Mouse (Mus musculus) thymus, adult 2 months (tissue): ENCODE measurements at regions not wholly inside any gene's neighbourhood (a gene's known extent, or its start where the extent isn't known, plus 50 kb on each side); places are given as distances from the start of the nearest gene placed in this dataset.

ENCODE experiments used
- DNase-seq: peaks from one replicate; pipeline ENCODE4 v3.0.0; 2021
- H3K27ac ChIP-seq: fragments of 200-500 bp; 2 replicates; pipeline ENCODE4 v1.5.1; 2012; ENCODE audit warnings: low read length, control low read depth; ENCODE audit not compliant: control insufficient read depth, insufficient read depth
- H3K27me3 ChIP-seq: fragments of 200-500 bp; 2 replicates; pipeline ENCODE4 v1.6.1; 2012; ENCODE audit warnings: mild to moderate bottlenecking, low read length, moderate library complexity, mixed read lengths; ENCODE audit not compliant: control insufficient read depth, insufficient read depth
- H3K36me3 ChIP-seq: fragments of 200-500 bp; 2 replicates; pipeline ENCODE4 v1.6.1; 2012; ENCODE audit warnings: mild to moderate bottlenecking, low read length, moderate library complexity; ENCODE audit not compliant: control insufficient read depth, insufficient read depth
- H3K4me1 ChIP-seq: fragments of 200-500 bp; replicated peaks from 2 replicates; pipeline ENCODE4 v1.6.1; 2012; ENCODE audit warnings: low read length; ENCODE audit not compliant: control insufficient read depth, insufficient read depth
- H3K4me3 ChIP-seq: fragments of 200-500 bp; 2 replicates; pipeline ENCODE4 v1.5.1; 2012; ENCODE audit warnings: mild to moderate bottlenecking, low read length, control low read depth, moderate library complexity; ENCODE audit not compliant: control insufficient read depth, insufficient read depth
- CTCF ChIP-seq: fragments of 200-500 bp; IDR thresholded peaks from 2 replicates; pipeline ENCODE4 v1.5.1; 2012; ENCODE audit warnings: mild to moderate bottlenecking, control low read depth, low read length, moderate library complexity, borderline replicate concordance; ENCODE audit not compliant: control insufficient read depth, poor library complexity, insufficient read depth; ENCODE audit errors: extremely low read depth
- POLR2A ChIP-seq: fragments of 200-500 bp; IDR thresholded peaks from 2 replicates; pipeline ENCODE4 v1.6.1; 2012; ENCODE audit warnings: mild to moderate bottlenecking, low read length, control low read depth, moderate library complexity; ENCODE audit not compliant: control insufficient read depth, poor library complexity, insufficient read depth; ENCODE audit errors: extremely low read depth
- WGBS: fragments of 180-500 bp; shearing (Covaris S2); methylation state at CpG from one replicate; pipeline ENCODE4 v1.1.7; 2018; 5-methylcytosine and 5-hydroxymethylcytosine counted together

DNA sequence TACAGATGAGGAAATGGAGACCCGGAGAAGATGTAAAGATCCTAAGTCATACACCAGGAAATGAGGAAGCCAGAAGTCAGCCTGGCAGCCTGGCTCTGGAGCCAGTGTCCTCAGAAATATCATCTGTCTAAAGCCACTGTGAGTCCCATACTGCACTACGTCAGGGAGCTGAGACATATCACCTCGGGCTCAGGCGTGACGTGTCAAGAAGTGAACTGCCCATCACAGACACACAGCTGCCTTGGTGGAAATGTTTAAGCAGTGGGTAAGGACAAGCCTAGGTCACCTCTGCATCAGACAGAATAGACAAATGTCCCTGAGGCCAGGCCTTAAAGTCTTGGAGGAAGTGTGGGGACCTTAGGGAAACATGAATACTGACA, 88.0 kb upstream of the Zmiz1 start:
- H3K4me3 ChIP-seq, result no peak overlapping the region
- H3K27ac ChIP-seq, result no peak overlapping the region
- WGBS, result 89% methylated on average over 5 of the region's 5 CpGs
- no peak for TF ChIP-seq CTCF
- TF ChIP-seq POLR2A, result no peak
- peaks cover 5% of the 10 kb centered on the region for H3K4me1 ChIP-seq
- no peaks in the 10 kb centered on the region for H3K36me3 ChIP-seq
- DNase-seq, result no peak
- no peaks in the 10 kb centered on the region for H3K27me3 ChIP-seq

DNA sequence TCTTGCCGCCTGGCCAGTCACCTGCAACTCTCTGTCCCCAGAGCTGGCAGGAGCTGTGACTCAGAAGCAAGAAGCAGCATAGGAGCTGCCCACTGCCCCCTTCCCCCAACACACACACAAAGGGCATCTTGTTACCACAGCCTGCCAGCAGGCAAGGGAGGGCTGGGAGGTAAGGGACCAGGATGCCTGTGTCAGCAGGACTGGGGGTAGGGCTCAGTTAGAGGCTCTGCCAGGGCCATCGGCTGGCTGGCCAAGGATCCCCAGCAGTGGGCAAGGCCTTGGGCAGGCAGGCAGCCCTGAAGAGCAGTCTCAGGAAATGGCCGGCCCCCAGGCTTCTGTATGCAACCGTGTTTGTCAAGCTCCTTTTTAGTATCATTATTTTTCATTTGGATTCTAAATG, 87.3 kb upstream of the Zmiz1 start:
- no peak for DNase-seq
- no peak overlapping the region for H3K27ac ChIP-seq
- peaks cover 5% of the 10 kb centered on the region for H3K4me1 ChIP-seq
- H3K4me3 ChIP-seq, result no peak overlapping the region
- WGBS, result 61% methylated on average over 4 of the region's 4 CpGs
- H3K36me3 ChIP-seq, result no peaks in the 10 kb centered on the region
- TF ChIP-seq POLR2A (no peak), CTCF (no peak)
- no peaks in the 10 kb centered on the region for H3K27me3 ChIP-seq

DNA sequence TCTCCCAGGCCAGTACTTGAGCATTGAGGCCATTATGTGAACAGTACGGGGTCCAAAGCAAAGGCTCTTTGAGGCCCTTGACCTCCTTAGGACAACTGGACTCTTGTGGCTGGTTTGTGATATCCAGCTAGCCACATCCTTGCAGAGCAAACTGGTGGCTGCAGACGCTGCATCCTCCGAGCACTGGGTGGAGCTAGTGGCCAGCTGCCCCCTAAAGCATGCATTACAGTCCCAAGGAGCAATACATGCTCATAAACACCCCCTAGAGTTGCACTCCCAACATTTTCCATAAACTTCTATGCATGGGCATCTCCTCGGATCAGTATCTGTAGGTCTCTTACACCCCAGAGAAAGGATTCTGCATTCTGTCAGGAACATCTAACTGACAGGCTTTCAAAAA, 86.4 kb upstream of the Zmiz1 start:
- TF ChIP-seq CTCF (no peak), POLR2A (no peak)
- Histone ChIP-seq H3K36me3 (no peaks in the 10 kb centered on the region), H3K27ac (no peak overlapping the region), H3K4me3 (no peak overlapping the region), H3K27me3 (no peaks in the 10 kb centered on the region), H3K4me1 (peaks cover 11% of the 10 kb centered on the region)
- DNase-seq, result no peak
- WGBS, result 92% methylated on average over 4 of the region's 4 CpGs

DNA sequence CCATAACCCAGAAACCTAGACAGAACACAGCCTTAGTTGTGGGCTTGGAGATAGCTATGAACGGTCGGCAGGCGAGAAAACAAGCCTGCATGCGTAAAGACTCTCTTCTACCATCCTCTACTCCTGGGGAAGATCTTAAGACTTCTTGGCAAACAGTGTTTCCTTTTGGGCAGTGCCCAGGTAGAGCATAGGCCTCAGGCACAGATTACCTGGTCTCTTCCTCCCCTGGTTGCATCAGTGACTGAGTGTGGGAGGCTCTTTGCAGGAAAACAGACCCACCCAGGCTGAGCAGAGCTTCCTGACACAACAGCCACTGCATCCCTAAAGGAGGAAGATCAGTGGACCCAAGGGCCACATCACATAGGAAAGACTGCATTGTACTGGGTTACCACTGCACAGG, 85.8 kb upstream of the Zmiz1 start:
- TF ChIP-seq CTCF (no peak), POLR2A (no peak)

DNA sequence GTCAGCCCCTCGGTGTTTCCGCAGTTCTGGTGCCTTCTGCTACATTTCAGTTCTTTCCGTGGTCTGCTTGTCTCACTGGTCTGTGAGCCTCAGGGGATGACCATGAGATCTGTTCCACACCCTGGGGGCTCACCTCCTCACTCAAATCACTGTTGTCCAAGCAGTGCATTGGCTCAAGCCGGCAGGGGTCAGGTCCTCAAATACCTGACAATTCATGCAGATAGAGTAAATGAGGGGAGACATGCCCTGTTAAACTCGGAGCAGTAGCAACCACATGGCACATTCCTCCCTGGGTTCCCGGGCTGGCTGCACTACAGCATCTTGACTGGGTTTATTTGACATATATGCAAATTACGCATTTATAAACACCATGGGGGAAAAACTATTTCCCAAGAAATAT, 84.0 kb upstream of the Zmiz1 start:
- H3K27ac ChIP-seq, result no peak overlapping the region
- no peak for DNase-seq
- no peaks in the 10 kb centered on the region for H3K27me3 ChIP-seq
- peaks cover 18% of the 10 kb centered on the region for H3K4me1 ChIP-seq
- no peak for TF ChIP-seq CTCF
- TF ChIP-seq POLR2A, result no peak
- no peak overlapping the region for H3K4me3 ChIP-seq
- no peaks in the 10 kb centered on the region for H3K36me3 ChIP-seq
- 97% methylated on average over 7 of the region's 7 CpGs for WGBS

More for the DNA sequence above, 85.8 kb upstream of the Zmiz1 start:
- WGBS, result 95% methylated on average over 4 of the region's 4 CpGs
- H3K4me1 ChIP-seq, result peaks cover 10% of the 10 kb centered on the region
- no peaks in the 10 kb centered on the region for H3K27me3 ChIP-seq
- no peak overlapping the region for H3K27ac ChIP-seq
- H3K36me3 ChIP-seq, result no peaks in the 10 kb centered on the region
- H3K4me3 ChIP-seq, result no peak overlapping the region
- DNase-seq, result no peak

DNA sequence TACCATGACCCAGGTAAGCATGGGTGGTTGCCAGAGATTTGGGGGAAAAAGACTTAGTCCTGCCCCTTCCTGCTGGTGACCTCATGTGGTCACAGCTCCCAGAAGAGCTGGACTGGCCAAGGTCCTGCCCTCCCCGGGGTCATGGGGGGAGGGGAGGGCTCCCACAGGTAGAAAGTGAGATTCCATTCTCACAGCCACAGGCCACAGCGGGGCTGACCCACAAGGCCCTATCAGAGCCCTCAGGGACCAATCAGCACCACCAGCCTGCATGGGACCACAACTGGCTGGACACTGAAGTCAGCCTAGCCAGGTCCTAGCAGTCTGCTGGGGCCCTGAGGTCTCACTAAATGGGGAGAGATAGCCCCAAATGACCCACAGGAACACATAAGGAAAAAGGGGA, 81.9 kb upstream of the Zmiz1 start:
- WGBS, result 86% methylated on average over 2 of the region's 2 CpGs
- Histone ChIP-seq H3K36me3 (no peaks in the 10 kb centered on the region), H3K4me1 (peaks cover 18% of the 10 kb centered on the region), H3K27ac (no peak overlapping the region), H3K27me3 (no peaks in the 10 kb centered on the region), H3K4me3 (no peak overlapping the region)
- TF ChIP-seq POLR2A, result no peak
- TF ChIP-seq CTCF, result no peak
- DNase-seq, result peak; percentile 14

DNA sequence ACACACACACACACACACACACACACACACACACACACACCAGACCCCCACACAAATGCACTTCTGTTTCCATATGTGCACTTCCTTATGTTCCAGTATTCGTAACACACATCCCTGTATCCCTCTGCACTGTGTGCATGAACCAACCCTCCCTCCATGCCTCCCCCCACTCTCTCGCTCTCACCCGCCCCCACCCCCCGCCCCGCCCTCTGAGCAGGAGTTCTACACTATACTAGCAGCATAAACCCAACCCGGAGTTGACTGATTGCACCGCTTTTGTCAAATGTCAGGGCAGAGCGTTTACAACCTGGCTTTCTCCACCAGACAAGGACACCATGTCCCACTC, 81.5 kb upstream of the Zmiz1 start:
- peaks cover 18% of the 10 kb centered on the region for H3K4me1 ChIP-seq
- no peak for DNase-seq
- 17% methylated on average over 8 of the region's 8 CpGs for WGBS
- peak overlapping the region; percentile 82 for H3K27ac ChIP-seq
- no peak for TF ChIP-seq CTCF
- no peak for TF ChIP-seq POLR2A
- H3K36me3 ChIP-seq, result no peaks in the 10 kb centered on the region
- no peaks in the 10 kb centered on the region for H3K27me3 ChIP-seq
- peak overlapping the region; percentile 45 for H3K4me3 ChIP-seq

DNA sequence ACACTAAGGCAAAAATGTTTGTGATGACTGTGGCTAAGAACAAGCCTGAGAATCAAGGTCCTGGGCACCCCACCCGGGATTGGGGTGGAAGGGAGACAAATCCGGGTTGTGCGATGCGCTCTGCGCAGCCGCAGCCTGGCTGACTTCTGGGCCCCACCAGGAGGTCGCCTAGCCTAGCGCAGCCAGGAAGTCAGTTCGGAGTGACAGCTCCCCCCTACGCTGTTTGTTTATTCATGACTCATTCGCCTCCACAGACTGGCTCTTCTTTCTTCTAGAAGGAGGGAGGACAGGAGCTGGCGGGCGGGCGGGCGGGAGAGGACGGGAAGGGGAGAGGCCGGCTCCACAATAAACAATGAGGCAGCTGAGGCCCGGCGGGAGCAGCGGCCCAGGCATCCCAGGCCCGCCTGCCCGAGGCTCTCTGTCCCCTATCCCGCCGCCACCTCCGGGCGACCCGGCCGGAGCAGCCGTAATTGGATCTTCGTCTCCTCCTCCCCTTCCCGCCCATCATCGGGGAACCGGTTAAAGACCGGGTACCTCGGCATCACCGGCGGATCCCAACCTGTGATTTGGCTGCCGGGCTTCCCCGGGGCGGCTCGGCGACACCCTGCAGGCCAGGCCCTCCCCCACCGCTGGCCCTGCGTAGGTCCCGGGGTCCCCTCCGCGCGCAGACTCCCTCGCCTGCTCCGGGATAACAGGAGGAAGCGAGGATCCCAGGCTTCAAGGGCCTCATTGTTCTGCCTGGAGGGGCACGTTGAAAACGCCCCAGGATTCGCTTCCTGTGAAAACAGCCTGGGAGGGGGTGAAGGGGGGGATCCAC, 80.9 kb upstream of the Zmiz1 start:
- 1% methylated on average over 48 of the region's 54 CpGs for WGBS
- Histone ChIP-seq H3K27me3 (no peaks in the 10 kb centered on the region), H3K4me3 (peak overlapping the region; percentile 83), H3K4me1 (peaks cover 18% of the 10 kb centered on the region), H3K27ac (peak overlapping the region; percentile 82), H3K36me3 (no peaks in the 10 kb centered on the region)
- DNase-seq, result peak; percentile 87
- TF ChIP-seq POLR2A (peak; percentile 74), CTCF (peak; percentile 54; the same call in 1 of the 2 replicates)
